Mouse (Mus musculus) granulocyte monocyte progenitor cell, adult 5-6 weeks (primary cell): ENCODE measurements at regions not wholly inside any gene's neighbourhood (a gene's known extent, or its start where the extent isn't known, plus 50 kb on each side); places are given as distances from the start of the nearest gene placed in this dataset.

ENCODE experiments used
- ATAC-seq: replicated peaks from 2 replicates; pipeline ENCODE4 v1.8.0; 2016; ENCODE audit warnings: mild to moderate bottlenecking, moderate TSS enrichment, inconsistent platforms; ENCODE audit not compliant: poor library complexity, severe bottlenecking

GRCm38 (mm10) chr1:35822376-35823202, 245.6 kb upstream of the Hs6st1 start:
- ATAC-seq: peak; percentile 25; the same call in 1 of the 2 replicates

- ATAC-seq: no peak
Observed at GRCm38 (mm10) chr1:35823496-35823895, 244.7 kb upstream of the Hs6st1 start.

- ATAC-seq: no peak
Observed at GRCm38 (mm10) chr1:35823981-35824880, 244.0 kb upstream of the Hs6st1 start.

GRCm38 (mm10) chr1:35825531-35825966, 242.7 kb upstream of the Hs6st1 start:
- no peak for ATAC-seq

GRCm38 (mm10) chr1:35826575-35827114, 241.6 kb upstream of the Hs6st1 start:
- ATAC-seq: no peak

GRCm38 (mm10) chr1:35827471-35827870, 240.7 kb upstream of the Hs6st1 start:
- ATAC-seq: no peak

- no peak for ATAC-seq
Observed at GRCm38 (mm10) chr1:35834180-35834579, 234.0 kb upstream of the Hs6st1 start.

GRCm38 (mm10) chr1:35836552-35836951, 231.6 kb upstream of the Hs6st1 start:
- ATAC-seq: no peak

GRCm38 (mm10) chr1:35838625-35839024, 229.6 kb upstream of the Hs6st1 start:
- no peak for ATAC-seq

GRCm38 (mm10) chr1:35839446-35839845, 228.8 kb upstream of the Hs6st1 start:
- peak; percentile 87 for ATAC-seq

- no peak for ATAC-seq
Observed at GRCm38 (mm10) chr1:35841626-35842025, 226.6 kb upstream of the Hs6st1 start.

GRCm38 (mm10) chr1:35842707-35843106, 225.5 kb upstream of the Hs6st1 start:
- ATAC-seq: no peak

GRCm38 (mm10) chr1:35843566-35843965, 224.6 kb upstream of the Hs6st1 start:
- no peak for ATAC-seq

GRCm38 (mm10) chr1:35846224-35846936, 221.8 kb upstream of the Hs6st1 start:
- peak; percentile 54 for ATAC-seq

- no peak; the same call in 1 of the 2 replicates for ATAC-seq
Observed at GRCm38 (mm10) chr1:35848160-35848954, 219.8 kb upstream of the Hs6st1 start.

- ATAC-seq: no peak
Observed at GRCm38 (mm10) chr1:35849406-35850190, 218.6 kb upstream of the Hs6st1 start.

- ATAC-seq: peak; percentile 33
Observed at GRCm38 (mm10) chr1:35850191-35850545, 218.0 kb upstream of the Hs6st1 start.

GRCm38 (mm10) chr1:35850566-35851085, 217.6 kb upstream of the Hs6st1 start:
- no peak for ATAC-seq
